Mouse (Mus musculus): Measurements from ENCODE around the gene Cers3.
A peak's percentile ranks its signal among the peaks of the same experiment; 100 is the strongest.

Gene Cers3

GRCm38 (mm10) chr7:66786476-66786875 is 43.2 kb downstream of the Cers3 start:
- DNase-seq, result no peak

- no peak for DNase-seq
These were observed 44.5 kb downstream of the Cers3 start for GRCm38 (mm10) chr7:66787816-66788215.

- no peak for DNase-seq
These were observed 46.8 kb downstream of the Cers3 start for GRCm38 (mm10) chr7:66789860-66790748.

GRCm38 (mm10) chr7:66791022-66791421 is 47.7 kb downstream of the Cers3 start:
- DNase-seq, result no peak

- no peak for DNase-seq
These were observed 53.6 kb downstream of the Cers3 start for GRCm38 (mm10) chr7:66796909-66797308.

- no peak for DNase-seq
These were observed 54.0 kb downstream of the Cers3 start for GRCm38 (mm10) chr7:66797345-66797744.

- DNase-seq, result no peak
These were observed 55.5 kb downstream of the Cers3 start for GRCm38 (mm10) chr7:66798826-66799225.

- DNase-seq, result no peak
These were observed 57.5 kb downstream of the Cers3 start for GRCm38 (mm10) chr7:66800784-66801183.

- no peak for DNase-seq
These were observed 58.5 kb downstream of the Cers3 start for GRCm38 (mm10) chr7:66801785-66802184.

GRCm38 (mm10) chr7:66803798-66804197 is 60.5 kb downstream of the Cers3 start:
- no peak for DNase-seq

GRCm38 (mm10) chr7:66806801-66807200 is 63.5 kb downstream of the Cers3 start:
- DNase-seq, result no peak

GRCm38 (mm10) chr7:66810436-66810835 is 67.1 kb downstream of the Cers3 start:
- DNase-seq, result peak; percentile 17 to 34

- no peak for DNase-seq
These were observed 68.0 kb downstream of the Cers3 start for GRCm38 (mm10) chr7:66811294-66811693.

- DNase-seq, result no peak
These were observed 69.0 kb downstream of the Cers3 start for GRCm38 (mm10) chr7:66812289-66812688.

- DNase-seq, result no peak
These were observed 69.4 kb downstream of the Cers3 start for GRCm38 (mm10) chr7:66812737-66813136.

GRCm38 (mm10) chr7:66813172-66813571 is 69.9 kb downstream of the Cers3 start:
- no peak for DNase-seq

GRCm38 (mm10) chr7:66815526-66815925 is 72.2 kb downstream of the Cers3 start:
- peak; percentile 13 to 35 for DNase-seq

GRCm38 (mm10) chr7:66820034-66820433 is 76.7 kb downstream of the Cers3 start:
- peak; percentile 31 to 43 for DNase-seq

GRCm38 (mm10) chr7:66830803-66831202 is 87.5 kb downstream of the Cers3 start:
- DNase-seq, result no peak

- DNase-seq, result no peak
These were observed 88.0 kb downstream of the Cers3 start for GRCm38 (mm10) chr7:66831295-66831694.

GRCm38 (mm10) chr7:66839463-66840007 is 96.2 kb downstream of the Cers3 start, which contains the start of gene Adamts17:
Gene Adamts17 (plus strand): TSS chr7:66839735.
- DNase-seq, result peak; percentile 94 to 95

- peak in 1 of 2 experiments; percentile 26 for DNase-seq
These were observed 96.9 kb downstream of the Cers3 start for GRCm38 (mm10) chr7:66840008-66840719.

- DNase-seq, result no peak
These were observed 97.9 kb downstream of the Cers3 start for GRCm38 (mm10) chr7:66841165-66841564.

GRCm38 (mm10) chr7:66842021-66842420 is 98.7 kb downstream of the Cers3 start:
- DNase-seq, result peak; percentile 67 to 68

Data from cerebellum, postnatal 36 days (tissue).